Comparison of ENCODE assay signal across 24 mouse cellular contexts in genomic region chr5:39337917-39338316, GRCm38 (mm10).
A peak's percentile ranks its signal among the peaks of the same experiment; 100 is the strongest.
DNase-seq lines count a peak whose midpoint lies in the region; ATAC-seq and TF ChIP-seq lines count a peak whose summit lies in the region.
"Had no signal": no experiment of that assay in that cellular context is flagged by ENCODE, and none has a peak within 500 bp of the region (broad histone marks: within the 10 kb centered on the region; RNA-seq: fewer than 3 reads in every experiment).

No protein-coding gene starts in this region.

- DNase-seq in spleen, adult 12 weeks (ENCODE audit: low spot score) = no peak
- no peak for DNase-seq in layer of hippocampus, adult 2 months (ENCODE audit: low spot score in 2 of 2)
- no peak for DNase-seq in midbrain, embryonic 14.5 days
- DNase-seq: adrenal gland, adult 8-10 months; adrenal gland, postnatal 14 days; adrenal gland, postnatal 36 days; cerebellum, adult 11-12 months; cerebellum, adult 2 months; cerebellum, adult 9-10 months; cerebellum, postnatal 10 days; cerebellum, postnatal 25 days; embryo, embryonic 11 days had no signal

- H3K9ac ChIP-seq in midbrain, embryonic 14.5 days (replicated peaks; ENCODE audit: low read length) = no peak overlapping the region
- H3K9ac ChIP-seq: embryonic facial prominence, embryonic 13.5 days; embryonic facial prominence, embryonic 15.5 days; forebrain, embryonic 12.5 days had no signal

- 85% methylated on average over 1 of the region's 1 CpGs for WGBS in midbrain, embryonic 14.5 days

- H3K27me3 ChIP-seq in midbrain, embryonic 14.5 days (ENCODE audit: control insufficient read depth, insufficient read depth, low read length) = no peaks in the 10 kb centered on the region
- H3K27me3 ChIP-seq: embryonic facial prominence, embryonic 13.5 days; embryonic facial prominence, embryonic 15.5 days; forebrain, embryonic 12.5 days; Patski had no signal

- no peaks in the 10 kb centered on the region for H3K36me3 ChIP-seq in midbrain, embryonic 14.5 days (ENCODE audit: control insufficient read depth, insufficient read depth, low read length)
- H3K36me3 ChIP-seq: embryonic facial prominence, embryonic 13.5 days; embryonic facial prominence, embryonic 15.5 days; forebrain, embryonic 10.5 days; forebrain, embryonic 12.5 days; G1E had no signal

- TF ChIP-seq CTCF in layer of hippocampus, adult 2 months (conservative IDR thresholded peaks at IDR 0.05) = no peak

- 0 out of 2 replicates have a peak, but pooled peaks have one; percentile 11 for ATAC-seq in common myeloid progenitor, adult 5-6 weeks (replicated peaks; ENCODE audit: low read depth, poor library complexity, severe bottlenecking)
- ATAC-seq in megakaryocyte, adult 5-6 weeks (ENCODE audit: poor library complexity, severe bottlenecking) = peak; percentile 33
- ATAC-seq in midbrain, embryonic 14.5 days (ENCODE audit: low FRiP score, low TSS enrichment) = no peak
- ATAC-seq: activated CD4-positive, CD25-positive, alpha-beta regulatory T cell, adult 4 months; forebrain, embryonic 14.5 days; forebrain, embryonic 16.5 days; Patski had no signal

- H3K27ac ChIP-seq in layer of hippocampus, adult 2 months = no peak overlapping the region
- no peak overlapping the region for H3K27ac ChIP-seq in midbrain, embryonic 14.5 days (replicated peaks; ENCODE audit: low read depth, low read length)
- H3K27ac ChIP-seq: embryonic facial prominence, embryonic 13.5 days; embryonic facial prominence, embryonic 15.5 days; forebrain, embryonic 10.5 days; forebrain, embryonic 12.5 days had no signal

- H3K9me3 ChIP-seq in midbrain, embryonic 14.5 days (ENCODE audit: control insufficient read depth, low read length) = no peaks in the 10 kb centered on the region
- H3K9me3 ChIP-seq: embryonic facial prominence, embryonic 13.5 days; embryonic facial prominence, embryonic 15.5 days; forebrain, embryonic 10.5 days; forebrain, embryonic 12.5 days had no signal

- no peak overlapping the region for H3K4me2 ChIP-seq in midbrain, embryonic 14.5 days (ENCODE audit: low read length)
- H3K4me2 ChIP-seq: embryonic facial prominence, embryonic 13.5 days; embryonic facial prominence, embryonic 15.5 days; forebrain, embryonic 12.5 days had no signal

- H3K4me1 ChIP-seq in midbrain, embryonic 14.5 days (ENCODE audit: control insufficient read depth, insufficient read depth, low read length) = no peaks in the 10 kb centered on the region
- H3K4me1 ChIP-seq: embryonic facial prominence, embryonic 13.5 days; embryonic facial prominence, embryonic 15.5 days; forebrain, embryonic 10.5 days; forebrain, embryonic 12.5 days had no signal

- no peak overlapping the region for H3K4me3 ChIP-seq in layer of hippocampus, adult 2 months
- H3K4me3 ChIP-seq in midbrain, embryonic 14.5 days (replicated peaks; ENCODE audit: low read depth, low read length) = no peak overlapping the region
- H3K4me3 ChIP-seq: embryonic facial prominence, embryonic 13.5 days; embryonic facial prominence, embryonic 15.5 days; erythroblast, embryonic 14.5 days; forebrain, embryonic 10.5 days; forebrain, embryonic 12.5 days had no signal
